Mouse (Mus musculus) olfactory bulb, adult 2 months (tissue): ENCODE data around the gene Rnf167.

Source experiments
- CTCF ChIP-seq: fragments of 200-500 bp; IDR thresholded peaks from 2 replicates; pipeline ENCODE4 v1.5.1; 2012; ENCODE audit warnings: low read depth, mild to moderate bottlenecking, low read length, moderate library complexity; ENCODE audit not compliant: insufficient read depth
- POLR2A ChIP-seq: fragments of 200-500 bp; IDR thresholded peaks from 2 replicates; pipeline ENCODE4 v1.6.1; 2012; ENCODE audit warnings: mild to moderate bottlenecking, low read depth, low read length, moderate library complexity; ENCODE audit not compliant: insufficient read depth

- no peak for TF ChIP-seq POLR2A
- TF ChIP-seq CTCF = no peak
Measured at GRCm38 (mm10) chr11:70674014-70674413, 27.0 kb downstream of the Rnf167 start.
